Mouse (Mus musculus): ENCODE data around the gene Oas1f. TPM values are rescaled to one million over a fixed set of nuclear protein-coding genes. Genes with fewer than 3 reads are reported as not detected.
"Not testable (repeated sequence)": the region's sequence is repeated elsewhere in the genome, so short reads cannot be mapped to it uniquely, and the experiment has no call there.

The Oas1f gene
- not detected in 2 replicates for polyA plus RNA-seq (2012; rRNA removed)

- Histone ChIP-seq H3K4me3 (ENCODE audit: extremely low read depth, insufficient read depth, insufficient read length) (no peak within 1 kb of the TSS), H3K27ac (ENCODE audit: insufficient read depth, low read length) (no peak within 1 kb of the TSS), H3K36me3 (ENCODE audit: control insufficient read depth, insufficient read depth, low read length) (no peaks in the 10 kb centered on the region), H3K27me3 (ENCODE audit: control insufficient read depth, insufficient read depth, low read length) (no peaks in the 10 kb centered on the region), H3K4me1 (ENCODE audit: control insufficient read depth, insufficient read depth, insufficient read length) (no peaks in the 10 kb centered on the region)
- WGBS, result 57% methylated on average over 4 of the region's 4 CpGs
- DNase-seq (ENCODE audit: low read depth in 1 of 2, low spot score in 2 of 2), result no peak
- TF ChIP-seq POLR2A (IDR thresholded peaks at IDR 0.05; ENCODE audit: low read depth, low read length), result no peak
- TF ChIP-seq CTCF (IDR thresholded peaks at IDR 0.05; ENCODE audit: extremely low read depth, insufficient read depth, insufficient read length, insufficient replicate concordance), result no peak
Observed at GRCm38 (mm10) chr5:120847067-120847466, at the start of gene Oas1f. TSS of gene Oas1f (plus strand) at chr5:120847367.

DNA sequence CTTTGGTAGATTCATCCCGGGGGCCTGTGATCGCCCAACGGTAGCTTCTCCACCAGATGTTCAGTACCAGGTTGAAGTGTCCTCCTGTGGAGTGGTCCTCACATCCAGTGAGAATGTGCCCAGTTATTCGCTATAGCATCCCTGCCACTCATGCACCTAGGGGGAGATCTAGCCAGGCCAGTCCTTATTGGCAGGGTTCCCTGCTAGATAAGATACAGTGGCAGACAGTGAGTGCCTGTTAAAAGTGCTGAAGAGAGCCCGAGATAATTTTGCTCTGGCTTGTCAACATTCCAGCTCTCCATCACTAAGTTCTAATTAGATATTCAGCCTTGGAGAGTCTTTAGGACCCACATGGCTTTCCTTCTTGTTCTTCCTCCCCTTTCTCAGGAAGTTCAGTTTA, 49.0 kb upstream of the Oas1f start:
- not testable (repeated sequence) for H3K36me3 ChIP-seq (ENCODE audit: control insufficient read depth, insufficient read depth, low read length); DNase-seq (ENCODE audit: low read depth in 1 of 2, low spot score in 2 of 2); H3K27me3 ChIP-seq (ENCODE audit: control insufficient read depth, insufficient read depth, low read length); H3K4me1 ChIP-seq (ENCODE audit: control insufficient read depth, insufficient read depth, insufficient read length); H3K27ac ChIP-seq (ENCODE audit: insufficient read depth, low read length); H3K4me3 ChIP-seq (ENCODE audit: extremely low read depth, insufficient read depth, insufficient read length)
- 80% methylated on average over 5 of the region's 5 CpGs for WGBS

DNA sequence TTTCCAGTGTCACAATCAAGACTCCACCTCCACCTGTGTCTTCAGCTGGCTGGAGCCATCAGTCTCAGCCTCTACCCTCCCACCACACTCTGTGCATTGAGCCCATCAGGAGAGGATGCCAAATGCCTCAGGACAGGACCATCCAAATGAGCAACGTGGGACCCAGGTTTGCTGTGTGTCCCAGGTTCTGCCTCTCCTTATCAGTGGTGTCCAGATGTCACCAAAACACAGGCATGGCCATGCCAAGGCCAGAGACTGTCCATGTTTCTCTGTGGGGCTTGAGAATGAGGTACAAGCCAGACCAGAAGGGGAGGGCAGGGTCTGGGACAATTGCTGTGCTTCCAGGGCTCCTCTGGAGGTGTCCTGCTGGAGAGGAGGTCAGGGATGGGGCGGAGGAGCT, 48.2 kb upstream of the Oas1f start:
- not testable (repeated sequence) for H3K36me3 ChIP-seq (ENCODE audit: control insufficient read depth, insufficient read depth, low read length); H3K4me1 ChIP-seq (ENCODE audit: control insufficient read depth, insufficient read depth, insufficient read length); H3K27me3 ChIP-seq (ENCODE audit: control insufficient read depth, insufficient read depth, low read length); DNase-seq (ENCODE audit: low read depth in 1 of 2, low spot score in 2 of 2); H3K27ac ChIP-seq (ENCODE audit: insufficient read depth, low read length); H3K4me3 ChIP-seq (ENCODE audit: extremely low read depth, insufficient read depth, insufficient read length)
- WGBS, result 66% methylated on average over 2 of the region's 2 CpGs

GRCm38 (mm10) chr5:120803596-120803995, 43.6 kb upstream of the Oas1f start:
- no peak overlapping the region for H3K4me3 ChIP-seq (ENCODE audit: extremely low read depth, insufficient read depth, insufficient read length)
- WGBS, result 78% methylated on average over 2 of the region's 2 CpGs

DNA sequence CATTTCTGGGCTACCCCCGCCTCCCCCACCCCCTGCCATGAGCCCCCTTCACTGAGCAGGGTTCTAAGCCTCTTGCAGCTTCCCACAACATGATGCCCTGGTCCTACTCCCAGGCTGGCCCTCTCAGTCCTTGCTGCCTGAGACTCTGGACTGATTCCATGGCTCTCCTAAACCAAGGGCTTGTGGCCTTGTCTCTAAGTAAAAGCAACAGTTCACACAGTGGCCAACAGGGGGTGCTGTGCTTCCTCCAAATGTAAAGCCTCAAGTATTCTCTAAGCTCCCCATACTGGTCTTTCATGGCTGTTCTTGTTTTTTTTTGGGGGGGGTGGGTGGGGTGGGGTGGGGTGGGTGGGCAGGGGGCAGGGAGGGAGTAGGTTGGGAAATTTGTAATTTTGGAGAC, 40.7 kb upstream of the Oas1f start:
- H3K27me3 ChIP-seq (ENCODE audit: control insufficient read depth, insufficient read depth, low read length), result no peaks in the 10 kb centered on the region
- peak; percentile 49 to 56 for DNase-seq (ENCODE audit: low read depth in 1 of 2, low spot score in 2 of 2)
- H3K4me3 ChIP-seq (ENCODE audit: extremely low read depth, insufficient read depth, insufficient read length), result no peak overlapping the region
- no peaks in the 10 kb centered on the region for H3K4me1 ChIP-seq (ENCODE audit: control insufficient read depth, insufficient read depth, insufficient read length)
- 100% methylated on average over 1 of the region's 1 CpGs for WGBS
- TF ChIP-seq POLR2A (IDR thresholded peaks at IDR 0.05; ENCODE audit: low read depth, low read length) (no peak), CTCF (IDR thresholded peaks at IDR 0.05; ENCODE audit: extremely low read depth, insufficient read depth, insufficient read length, insufficient replicate concordance) (peak; percentile 50; the same call in 1 of the 2 replicates)
- H3K27ac ChIP-seq (ENCODE audit: insufficient read depth, low read length), result no peak overlapping the region
- H3K36me3 ChIP-seq (ENCODE audit: control insufficient read depth, insufficient read depth, low read length), result peaks cover 6% of the 10 kb centered on the region

More at GRCm38 (mm10) chr5:120803596-120803995, 43.6 kb upstream of the Oas1f start:
- Histone ChIP-seq H3K4me1 (ENCODE audit: control insufficient read depth, insufficient read depth, insufficient read length) (no peaks in the 10 kb centered on the region), H3K36me3 (ENCODE audit: control insufficient read depth, insufficient read depth, low read length) (peaks cover 8% of the 10 kb centered on the region), H3K27ac (ENCODE audit: insufficient read depth, low read length) (no peak overlapping the region), H3K27me3 (ENCODE audit: control insufficient read depth, insufficient read depth, low read length) (no peaks in the 10 kb centered on the region)
- TF ChIP-seq POLR2A (IDR thresholded peaks at IDR 0.05; ENCODE audit: low read depth, low read length) (no peak), CTCF (IDR thresholded peaks at IDR 0.05; ENCODE audit: extremely low read depth, insufficient read depth, insufficient read length, insufficient replicate concordance) (no peak)
- no peak for DNase-seq (ENCODE audit: low read depth in 1 of 2, low spot score in 2 of 2)

- WGBS, result 71% methylated on average over 6 of the region's 6 CpGs
- no peak for DNase-seq (ENCODE audit: low read depth in 1 of 2, low spot score in 2 of 2)
- TF ChIP-seq CTCF (IDR thresholded peaks at IDR 0.05; ENCODE audit: extremely low read depth, insufficient read depth, insufficient read length, insufficient replicate concordance), result no peak
- no peak for TF ChIP-seq POLR2A (IDR thresholded peaks at IDR 0.05; ENCODE audit: low read depth, low read length)
- H3K27ac ChIP-seq (ENCODE audit: insufficient read depth, low read length), result no peak overlapping the region
- H3K27me3 ChIP-seq (ENCODE audit: control insufficient read depth, insufficient read depth, low read length), result no peaks in the 10 kb centered on the region
- H3K4me3 ChIP-seq (ENCODE audit: extremely low read depth, insufficient read depth, insufficient read length), result no peak overlapping the region
- H3K36me3 ChIP-seq (ENCODE audit: control insufficient read depth, insufficient read depth, low read length), result peaks cover 3% of the 10 kb centered on the region; the same call in 1 of the 2 replicates
- H3K4me1 ChIP-seq (ENCODE audit: control insufficient read depth, insufficient read depth, insufficient read length), result peaks cover 7% of the 10 kb centered on the region; the same call in 1 of the 2 replicates
Observed at GRCm38 (mm10) chr5:120809171-120809570, 38.0 kb upstream of the Oas1f start.

DNA sequence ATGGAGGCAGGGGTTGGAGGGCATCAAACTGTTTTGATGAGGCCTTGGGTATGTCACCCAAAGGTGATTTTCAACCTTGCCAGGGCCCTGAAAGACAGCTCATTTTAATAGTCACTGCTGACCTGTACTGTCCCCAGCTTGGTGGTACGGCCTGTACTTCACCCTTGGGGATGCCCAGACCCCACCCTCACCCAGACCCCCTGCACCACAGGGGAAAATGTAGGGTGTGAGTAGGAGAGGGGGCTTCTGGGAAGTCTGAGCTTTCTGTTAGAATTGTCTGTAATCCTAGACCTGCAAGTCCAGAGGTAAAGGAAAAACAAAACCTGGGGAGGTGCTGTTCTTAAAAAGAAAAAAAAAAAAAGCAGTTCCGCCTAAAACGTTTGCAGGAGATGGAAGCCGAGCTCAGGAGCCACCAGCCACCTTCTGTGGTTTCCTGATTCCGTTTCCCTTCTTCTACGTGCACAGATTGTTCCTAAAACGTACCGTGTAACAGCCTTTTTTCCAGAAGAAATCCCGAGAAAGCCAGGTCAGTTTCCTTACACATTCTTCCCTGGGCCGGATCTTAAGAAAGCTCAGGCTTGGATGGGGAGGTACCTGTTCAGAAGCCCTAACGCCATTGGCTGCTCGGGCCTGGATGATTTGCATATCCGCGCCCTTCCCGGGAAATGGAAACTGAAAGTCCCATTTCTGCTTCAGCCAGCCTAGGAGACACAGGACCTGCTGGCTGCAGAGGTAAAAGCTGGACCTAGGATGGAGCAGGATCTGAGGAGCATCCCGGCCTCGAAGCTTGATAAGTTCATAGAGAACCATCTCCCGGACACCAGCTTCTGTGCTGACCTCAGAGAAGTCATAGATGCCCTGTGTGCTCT, 35.0 kb upstream of the Oas1f start, which contains the start of gene Oas1c:
Gene Oas1c, minus strand, starts transcription at position 564 of the 869 bp plus-strand sequence.
- peak; percentile 71 to 83 for DNase-seq (ENCODE audit: low read depth in 1 of 2, low spot score in 2 of 2)
- Histone ChIP-seq H3K4me3 (ENCODE audit: extremely low read depth, insufficient read depth, insufficient read length) (peak within 1 kb of the TSS; percentile 90), H3K27ac (ENCODE audit: insufficient read depth, low read length) (peak within 1 kb of the TSS; percentile 56), H3K4me1 (ENCODE audit: control insufficient read depth, insufficient read depth, insufficient read length) (peaks cover 7% of the 10 kb centered on the region; the same call in 1 of the 2 replicates), H3K36me3 (ENCODE audit: control insufficient read depth, insufficient read depth, low read length) (peaks cover 5% of the 10 kb centered on the region), H3K27me3 (ENCODE audit: control insufficient read depth, insufficient read depth, low read length) (no peaks in the 10 kb centered on the region)
- TF ChIP-seq CTCF (IDR thresholded peaks at IDR 0.05; ENCODE audit: extremely low read depth, insufficient read depth, insufficient read length, insufficient replicate concordance) (no peak), POLR2A (IDR thresholded peaks at IDR 0.05; ENCODE audit: low read depth, low read length) (peak; percentile 51)
- WGBS, result 3% methylated on average over 18 of the region's 18 CpGs
